Mouse (Mus musculus): Measurements from ENCODE around the gene Naga. TPM values are rescaled to one million over a fixed set of nuclear protein-coding genes. Genes with fewer than 3 reads are reported as not detected.

Naga gene
- polyA plus RNA-seq, 1 experiment from 2014 or later = 48.7 TPM

DNA sequence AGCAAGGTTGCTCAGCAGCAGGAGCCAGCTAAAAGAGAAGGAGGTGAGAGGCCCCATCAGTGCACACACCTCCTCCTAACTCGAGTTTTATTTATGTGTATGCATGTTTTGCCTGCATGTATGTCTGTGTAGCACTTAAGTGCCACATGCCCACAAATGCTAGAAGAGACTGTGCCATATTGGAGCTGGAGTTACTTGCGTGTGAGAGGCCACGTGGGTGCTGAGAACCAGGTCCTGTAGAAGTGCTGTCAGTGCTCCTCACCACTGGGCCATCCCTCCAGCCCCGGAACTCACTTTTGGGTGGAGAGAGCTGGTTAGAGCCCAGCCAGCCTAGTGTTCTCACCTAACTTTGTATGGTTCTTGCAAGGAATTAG lies 8.6 kb upstream of the Naga start:
- Histone ChIP-seq H3K4me2 (ENCODE audit: low read length) (peak overlapping the region; percentile 92), H3K36me3 (ENCODE audit: control insufficient read depth, insufficient read depth, low read length) (peaks cover 41% of the 10 kb centered on the region), H3K27ac (replicated peaks in 1 of 2; ENCODE audit: control insufficient read depth in 1 of 2, insufficient read depth in 1 of 2, low read depth in 2 of 2, low read length in 2 of 2) (peak overlapping the region; percentile 82 to 89; a peak in 3 of 4 replicates), H3K9me3 (ENCODE audit: control insufficient read depth, low read length) (no peaks in the 10 kb centered on the region), H3K4me3 (ENCODE audit: control insufficient read depth in 1 of 2, insufficient read depth in 1 of 2, low read depth in 1 of 2, low read length in 2 of 2) (peak overlapping the region; percentile 72 to 80; a peak in 3 of 4 replicates), H3K9ac (ENCODE audit: low read length) (peak overlapping the region; percentile 78; the same call in 1 of the 2 replicates), H3K4me1 (ENCODE audit: control insufficient read depth in 2 of 2, insufficient read depth in 2 of 2, low read length in 2 of 2) (peaks cover 11 to 28% of the 10 kb centered on the region in 2 experiments), H3K27me3 (ENCODE audit: control insufficient read depth, insufficient read depth, low read length) (no peaks in the 10 kb centered on the region)
- no peak for ATAC-seq (ENCODE audit: insufficient number of reproducible peaks, insufficient read depth, low FRiP score, low read depth)
- 77% methylated on average over 4 of the region's 4 CpGs for WGBS

DNA sequence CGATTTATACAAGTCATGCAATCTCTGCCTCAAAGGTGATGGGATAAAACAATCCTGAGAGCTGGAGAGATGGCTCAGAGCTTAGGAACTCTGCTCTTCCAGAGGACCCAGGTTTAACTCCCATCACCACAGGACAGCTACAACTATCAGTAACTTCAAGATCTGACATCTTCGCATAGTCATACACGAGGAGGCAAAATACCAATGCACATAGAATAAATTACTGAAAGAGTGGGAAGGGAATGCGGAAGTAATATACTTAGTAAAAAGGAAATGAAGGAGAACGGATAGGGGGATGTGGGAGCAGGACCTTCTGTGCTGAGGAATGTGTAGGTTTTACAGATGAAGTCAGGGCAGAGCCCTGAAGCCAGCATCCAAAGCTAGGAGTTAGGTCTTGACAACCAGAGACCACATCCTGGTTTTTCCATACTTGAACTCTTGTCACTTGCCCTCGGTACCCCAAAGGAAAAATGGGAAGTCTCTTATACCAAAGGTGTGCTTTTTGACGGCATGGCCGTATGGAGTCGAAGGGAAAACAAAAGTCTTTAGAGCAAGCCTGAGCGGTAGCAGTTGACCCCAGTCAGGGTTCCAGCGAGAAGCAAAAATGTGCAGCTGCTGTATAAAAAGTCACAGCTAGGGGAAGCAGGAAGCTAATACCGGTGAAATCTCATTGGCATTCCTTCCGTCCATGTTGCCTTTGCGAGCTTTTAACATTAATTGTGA lies 8.0 kb upstream of the Naga start:
- Histone ChIP-seq H3K4me3 (ENCODE audit: control insufficient read depth in 1 of 2, insufficient read depth in 1 of 2, low read depth in 1 of 2, low read length in 2 of 2) (peak overlapping the region; percentile 72 to 80), H3K4me2 (ENCODE audit: low read length) (peak overlapping the region; percentile 92), H3K9me3 (ENCODE audit: control insufficient read depth, low read length) (no peaks in the 10 kb centered on the region), H3K36me3 (ENCODE audit: control insufficient read depth, insufficient read depth, low read length) (peaks cover 37% of the 10 kb centered on the region), H3K4me1 (ENCODE audit: control insufficient read depth in 2 of 2, insufficient read depth in 2 of 2, low read length in 2 of 2) (peaks cover 17 to 28% of the 10 kb centered on the region in 2 experiments), H3K27ac (replicated peaks in 1 of 2; ENCODE audit: control insufficient read depth in 1 of 2, insufficient read depth in 1 of 2, low read depth in 2 of 2, low read length in 2 of 2) (peak overlapping the region; percentile 82 to 89), H3K27me3 (ENCODE audit: control insufficient read depth, insufficient read depth, low read length) (no peaks in the 10 kb centered on the region), H3K9ac (ENCODE audit: low read length) (peak overlapping the region; percentile 78)
- 43% methylated on average over 14 of the region's 14 CpGs for WGBS
- no peak for ATAC-seq (ENCODE audit: insufficient number of reproducible peaks, insufficient read depth, low FRiP score, low read depth)

GRCm38 (mm10) chr15:82345820-82346470 lies 7.2 kb upstream of the Naga start:
- Histone ChIP-seq H3K9me3 (ENCODE audit: control insufficient read depth, low read length) (no peaks in the 10 kb centered on the region), H3K27me3 (ENCODE audit: control insufficient read depth, insufficient read depth, low read length) (no peaks in the 10 kb centered on the region), H3K36me3 (ENCODE audit: control insufficient read depth, insufficient read depth, low read length) (peaks cover 34% of the 10 kb centered on the region), H3K4me2 (ENCODE audit: low read length) (peak overlapping the region; percentile 92), H3K27ac (replicated peaks in 1 of 2; ENCODE audit: control insufficient read depth in 1 of 2, insufficient read depth in 1 of 2, low read depth in 2 of 2, low read length in 2 of 2) (peak overlapping the region; percentile 85 to 89), H3K9ac (ENCODE audit: low read length) (peak overlapping the region; percentile 78), H3K4me3 (ENCODE audit: control insufficient read depth in 1 of 2, insufficient read depth in 1 of 2, low read depth in 1 of 2, low read length in 2 of 2) (peak overlapping the region; percentile 72 to 80), H3K4me1 (ENCODE audit: control insufficient read depth in 2 of 2, insufficient read depth in 2 of 2, low read length in 2 of 2) (peaks cover 20 to 27% of the 10 kb centered on the region in 2 experiments)
- under 1% methylated on average over 43 of the region's 51 CpGs for WGBS
- peak; percentile 94 for ATAC-seq (ENCODE audit: insufficient number of reproducible peaks, insufficient read depth, low FRiP score, low read depth)

- Histone ChIP-seq H3K9me3 (ENCODE audit: control insufficient read depth, low read length) (no peaks in the 10 kb centered on the region), H3K27me3 (ENCODE audit: control insufficient read depth, insufficient read depth, low read length) (no peaks in the 10 kb centered on the region), H3K27ac (replicated peaks in 1 of 2; ENCODE audit: control insufficient read depth in 1 of 2, insufficient read depth in 1 of 2, low read depth in 2 of 2, low read length in 2 of 2) (no peak overlapping the region; a peak in 1 of 4 replicates), H3K4me2 (ENCODE audit: low read length) (no peak overlapping the region; the same call in 1 of the 2 replicates), H3K4me1 (ENCODE audit: control insufficient read depth in 2 of 2, insufficient read depth in 2 of 2, low read length in 2 of 2) (peaks cover 26 to 30% of the 10 kb centered on the region in 2 experiments), H3K9ac (ENCODE audit: low read length) (no peak overlapping the region), H3K36me3 (ENCODE audit: control insufficient read depth, insufficient read depth, low read length) (peaks cover 25% of the 10 kb centered on the region), H3K4me3 (ENCODE audit: control insufficient read depth in 1 of 2, insufficient read depth in 1 of 2, low read depth in 1 of 2, low read length in 2 of 2) (no peak overlapping the region)
- no peak for ATAC-seq (ENCODE audit: insufficient number of reproducible peaks, insufficient read depth, low FRiP score, low read depth)
- WGBS = 84% methylated on average over 6 of the region's 6 CpGs
These were observed 6.2 kb upstream of the Naga start for GRCm38 (mm10) chr15:82344971-82345370.

GRCm38 (mm10) chr15:82343368-82344287 lies 4.9 kb upstream of the Naga start:
- Histone ChIP-seq H3K27ac (replicated peaks in 1 of 2; ENCODE audit: control insufficient read depth in 1 of 2, insufficient read depth in 1 of 2, low read depth in 2 of 2, low read length in 2 of 2) (no peak overlapping the region), H3K27me3 (ENCODE audit: control insufficient read depth, insufficient read depth, low read length) (no peaks in the 10 kb centered on the region), H3K36me3 (ENCODE audit: control insufficient read depth, insufficient read depth, low read length) (peaks cover 11% of the 10 kb centered on the region), H3K4me3 (ENCODE audit: control insufficient read depth in 1 of 2, insufficient read depth in 1 of 2, low read depth in 1 of 2, low read length in 2 of 2) (no peak overlapping the region), H3K4me2 (ENCODE audit: low read length) (no peak overlapping the region), H3K4me1 (ENCODE audit: control insufficient read depth in 2 of 2, insufficient read depth in 2 of 2, low read length in 2 of 2) (peaks cover 26 to 30% of the 10 kb centered on the region in 2 experiments), H3K9me3 (ENCODE audit: control insufficient read depth, low read length) (no peaks in the 10 kb centered on the region), H3K9ac (ENCODE audit: low read length) (no peak overlapping the region)
- ATAC-seq (ENCODE audit: insufficient number of reproducible peaks, insufficient read depth, low FRiP score, low read depth) = no peak
- WGBS = 91% methylated on average over 27 of the region's 27 CpGs

GRCm38 (mm10) chr15:82342543-82342935 lies 3.8 kb upstream of the Naga start:
- Histone ChIP-seq H3K36me3 (ENCODE audit: control insufficient read depth, insufficient read depth, low read length) (peaks cover under 1% of the 10 kb centered on the region), H3K27ac (replicated peaks in 1 of 2; ENCODE audit: control insufficient read depth in 1 of 2, insufficient read depth in 1 of 2, low read depth in 2 of 2, low read length in 2 of 2) (peak overlapping the region; percentile 55 to 78; a peak in 1 of 4 replicates), H3K27me3 (ENCODE audit: control insufficient read depth, insufficient read depth, low read length) (no peaks in the 10 kb centered on the region), H3K9ac (ENCODE audit: low read length) (peak overlapping the region; percentile 83), H3K4me3 (ENCODE audit: control insufficient read depth in 1 of 2, insufficient read depth in 1 of 2, low read depth in 1 of 2, low read length in 2 of 2) (no peak overlapping the region), H3K9me3 (ENCODE audit: control insufficient read depth, low read length) (no peaks in the 10 kb centered on the region), H3K4me2 (ENCODE audit: low read length) (peak overlapping the region; percentile 92), H3K4me1 (ENCODE audit: control insufficient read depth in 2 of 2, insufficient read depth in 2 of 2, low read length in 2 of 2) (peaks cover 28 to 32% of the 10 kb centered on the region in 2 experiments)
- WGBS = 79% methylated on average over 5 of the region's 5 CpGs
- ATAC-seq (ENCODE audit: insufficient number of reproducible peaks, insufficient read depth, low FRiP score, low read depth) = no peak
